Mouse (Mus musculus): ENCODE results near the gene Acsl6. TPM values are rescaled to one million over a fixed set of nuclear protein-coding genes. Genes with fewer than 3 reads are reported as not detected.

The Acsl6 gene
- total RNA-seq, 1 experiment from 2014 or later: 3.3 TPM

DNA sequence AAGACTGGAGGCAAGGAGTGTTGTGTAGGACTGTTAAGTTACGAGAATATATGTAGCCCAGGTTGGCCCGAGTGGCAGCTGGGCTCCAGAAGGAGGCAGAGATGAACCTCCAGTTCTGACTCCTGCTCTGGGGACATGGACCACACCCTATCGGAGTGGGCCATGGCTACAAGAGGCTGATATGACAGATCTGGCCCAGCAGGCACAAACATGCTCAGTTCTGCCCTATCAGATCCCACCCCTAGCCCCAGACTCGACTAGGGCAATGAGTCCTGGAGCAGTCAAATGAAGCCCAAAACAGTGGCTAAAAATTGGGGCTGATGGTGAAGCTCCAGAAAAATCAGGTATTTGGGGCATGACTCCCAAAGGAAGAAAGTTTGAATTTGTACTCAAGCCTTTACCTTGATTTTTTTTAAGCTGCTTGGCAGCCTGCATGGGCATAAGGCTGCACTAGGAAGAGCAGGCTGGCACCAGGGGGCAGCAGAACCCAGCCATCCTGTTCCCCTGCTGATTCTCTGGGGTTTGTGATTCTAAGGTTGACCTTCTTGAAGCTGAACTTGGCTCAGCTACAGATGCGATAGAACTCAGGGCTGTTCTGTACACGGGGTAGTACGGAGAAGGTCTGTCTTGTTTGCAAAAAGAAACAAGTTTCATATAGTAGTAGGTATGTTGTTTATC, 3.7 kb downstream of the Acsl6 start:
- DNase-seq: peak; percentile 85

GRCm38 (mm10) chr11:54310588-54310987, 7.0 kb downstream of the Acsl6 start:
- no peak for DNase-seq

DNA sequence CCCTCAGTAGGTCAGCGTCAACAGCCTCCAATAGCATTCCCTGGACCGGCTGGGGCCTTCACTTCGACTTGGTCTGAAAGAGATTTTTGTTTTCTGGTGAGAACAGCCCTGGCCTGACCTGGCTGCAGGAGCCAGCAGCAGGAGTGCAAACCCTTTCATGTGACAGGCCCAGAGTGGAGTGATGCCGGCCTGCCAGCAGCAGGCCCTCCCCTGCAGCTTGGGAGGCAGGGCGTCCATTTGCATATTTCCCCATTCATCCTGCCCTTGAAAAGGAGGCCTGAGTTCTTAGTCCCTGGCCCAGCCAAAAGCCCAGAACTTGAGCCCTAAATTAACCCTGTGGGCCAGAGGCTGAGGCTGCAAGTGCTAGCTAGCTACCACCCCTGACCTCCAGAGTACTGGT, 8.4 kb downstream of the Acsl6 start:
- DNase-seq: peak; percentile 77

DNA sequence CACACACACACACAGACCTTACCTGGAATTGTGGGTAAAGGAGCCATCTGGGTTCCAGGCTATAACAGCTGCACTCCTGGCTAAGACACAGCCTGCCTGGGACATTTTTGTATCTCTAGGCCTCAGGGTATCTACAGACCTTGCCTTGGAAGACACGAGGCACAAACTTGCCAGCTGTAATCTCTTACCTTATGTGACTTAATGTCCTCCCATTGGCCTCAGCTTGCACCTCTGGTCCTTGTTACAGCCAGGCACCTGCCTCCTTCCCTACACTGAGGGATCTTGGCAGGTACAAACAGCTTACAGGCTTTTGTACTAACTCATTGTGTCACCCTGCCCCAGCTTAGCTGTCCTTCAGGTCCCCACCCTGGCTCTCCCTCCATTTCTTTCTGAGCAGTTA, 9.0 kb downstream of the Acsl6 start:
- DNase-seq: no peak

GRCm38 (mm10) chr11:54313391-54314360, 10.1 kb downstream of the Acsl6 start:
- DNase-seq: no peak

DNA sequence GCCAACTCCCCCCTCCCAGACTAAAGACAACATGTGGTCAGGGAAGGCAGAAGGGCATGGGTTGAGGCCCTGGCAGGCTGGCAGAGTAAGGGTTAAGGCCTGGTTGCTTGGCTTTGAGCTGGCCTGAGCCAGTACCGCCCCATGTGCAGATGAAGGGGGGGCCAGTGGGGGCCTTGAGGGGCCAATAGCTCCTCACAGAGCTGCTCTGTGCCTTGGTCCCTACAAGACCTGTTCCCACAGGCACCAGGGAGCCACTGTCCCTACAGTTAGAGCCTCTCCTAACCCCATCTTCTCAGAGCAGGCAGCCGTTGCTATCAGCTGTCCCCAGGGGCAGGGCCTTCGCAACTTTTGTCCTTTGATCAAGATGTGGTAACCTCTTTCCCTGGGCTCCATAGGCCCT, 11.1 kb downstream of the Acsl6 start:
- peak; percentile 58 for DNase-seq

DNA sequence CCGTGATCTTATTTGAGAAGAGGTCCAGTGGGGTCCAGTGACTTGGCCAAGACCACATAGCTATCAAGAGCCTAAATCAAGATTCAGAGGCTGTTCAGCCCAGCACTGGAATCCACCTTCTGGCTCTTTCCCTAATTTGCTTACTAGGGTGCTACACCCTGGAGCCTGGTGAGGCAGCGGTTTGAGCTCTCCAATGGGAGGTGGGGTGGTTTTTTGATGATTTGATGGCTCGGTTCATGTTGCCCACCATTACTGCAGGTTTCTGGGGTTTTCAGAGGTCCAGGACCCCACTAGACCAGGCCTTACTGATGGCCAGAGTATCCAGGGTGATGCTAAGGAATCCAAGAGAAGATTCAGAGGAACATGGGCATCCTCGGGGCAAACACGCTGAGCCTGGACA, 11.7 kb downstream of the Acsl6 start:
- DNase-seq: no peak

GRCm38 (mm10) chr11:54317361-54317760, 13.8 kb downstream of the Acsl6 start:
- no peak for DNase-seq

GRCm38 (mm10) chr11:54317795-54318194, 14.2 kb downstream of the Acsl6 start:
- DNase-seq: no peak

GRCm38 (mm10) chr11:54321802-54322532, 18.4 kb downstream of the Acsl6 start:
- DNase-seq: no peak

- DNase-seq: no peak
These were observed 28.0 kb downstream of the Acsl6 start for GRCm38 (mm10) chr11:54331463-54332183.

- no peak for DNase-seq
These were observed 32.6 kb downstream of the Acsl6 start for GRCm38 (mm10) chr11:54336165-54336707.

DNA sequence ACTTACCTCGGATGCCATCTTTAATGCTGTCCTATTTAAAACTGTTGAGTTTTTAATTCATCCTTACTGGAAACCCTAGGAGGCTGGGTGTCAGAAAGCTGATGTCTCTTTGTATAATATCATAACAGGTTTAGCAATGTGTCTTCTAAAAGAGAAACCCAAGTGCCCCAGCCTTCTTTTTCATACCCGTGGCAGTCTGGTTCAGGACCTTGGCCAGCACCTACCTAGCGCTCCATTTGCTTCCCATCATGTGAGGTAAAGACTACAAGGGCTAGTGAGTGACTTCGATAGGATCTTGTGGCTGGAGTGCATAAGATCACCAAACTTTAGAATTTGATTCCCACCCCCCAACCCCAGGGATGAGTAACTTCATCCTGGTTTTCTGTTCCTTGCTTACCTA, 40.1 kb downstream of the Acsl6 start:
- DNase-seq: peak; percentile 69

DNA sequence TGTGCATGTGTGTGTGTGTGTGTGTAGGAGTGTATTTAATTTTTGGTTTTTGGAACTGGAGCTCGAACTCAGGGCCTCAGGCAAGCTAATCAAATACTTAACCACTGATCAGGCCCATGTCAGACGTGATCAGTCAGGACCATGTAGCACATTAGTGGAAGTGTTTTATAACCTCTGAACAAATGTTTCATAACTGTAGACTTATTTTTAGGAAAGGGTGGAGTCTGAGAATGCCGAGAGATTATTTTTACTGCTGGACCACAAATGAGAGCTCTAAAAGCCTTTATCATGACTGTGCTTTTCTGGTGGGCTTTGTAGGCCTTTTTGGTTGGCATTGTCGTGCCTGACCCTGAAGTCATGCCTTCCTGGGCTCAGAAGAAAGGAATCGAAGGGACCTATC, 48.1 kb downstream of the Acsl6 start:
- DNase-seq: no peak

DNA sequence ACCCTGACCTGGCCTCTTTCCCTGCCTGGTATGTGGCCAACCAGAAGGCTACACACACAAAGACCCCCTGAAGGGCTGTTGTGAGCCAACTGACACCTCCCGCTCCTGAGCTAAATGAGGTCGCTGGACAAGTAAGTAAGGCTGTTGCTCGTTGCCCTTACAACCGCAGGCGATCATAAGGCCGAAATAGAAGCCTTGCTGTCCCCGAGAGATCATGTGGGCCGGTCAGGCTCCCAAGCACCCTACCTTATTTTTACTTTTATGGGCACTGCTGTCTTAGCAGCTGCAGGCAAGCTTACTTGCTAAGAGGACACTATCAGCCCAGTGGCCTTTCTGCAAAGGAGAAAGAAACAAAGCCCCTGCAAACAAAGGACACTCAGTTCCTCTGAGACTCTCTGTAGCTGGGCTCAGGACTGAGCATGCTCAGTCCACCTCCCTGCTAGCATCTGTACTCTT, 49.6 kb downstream of the Acsl6 start:
- DNase-seq: no peak

DNA sequence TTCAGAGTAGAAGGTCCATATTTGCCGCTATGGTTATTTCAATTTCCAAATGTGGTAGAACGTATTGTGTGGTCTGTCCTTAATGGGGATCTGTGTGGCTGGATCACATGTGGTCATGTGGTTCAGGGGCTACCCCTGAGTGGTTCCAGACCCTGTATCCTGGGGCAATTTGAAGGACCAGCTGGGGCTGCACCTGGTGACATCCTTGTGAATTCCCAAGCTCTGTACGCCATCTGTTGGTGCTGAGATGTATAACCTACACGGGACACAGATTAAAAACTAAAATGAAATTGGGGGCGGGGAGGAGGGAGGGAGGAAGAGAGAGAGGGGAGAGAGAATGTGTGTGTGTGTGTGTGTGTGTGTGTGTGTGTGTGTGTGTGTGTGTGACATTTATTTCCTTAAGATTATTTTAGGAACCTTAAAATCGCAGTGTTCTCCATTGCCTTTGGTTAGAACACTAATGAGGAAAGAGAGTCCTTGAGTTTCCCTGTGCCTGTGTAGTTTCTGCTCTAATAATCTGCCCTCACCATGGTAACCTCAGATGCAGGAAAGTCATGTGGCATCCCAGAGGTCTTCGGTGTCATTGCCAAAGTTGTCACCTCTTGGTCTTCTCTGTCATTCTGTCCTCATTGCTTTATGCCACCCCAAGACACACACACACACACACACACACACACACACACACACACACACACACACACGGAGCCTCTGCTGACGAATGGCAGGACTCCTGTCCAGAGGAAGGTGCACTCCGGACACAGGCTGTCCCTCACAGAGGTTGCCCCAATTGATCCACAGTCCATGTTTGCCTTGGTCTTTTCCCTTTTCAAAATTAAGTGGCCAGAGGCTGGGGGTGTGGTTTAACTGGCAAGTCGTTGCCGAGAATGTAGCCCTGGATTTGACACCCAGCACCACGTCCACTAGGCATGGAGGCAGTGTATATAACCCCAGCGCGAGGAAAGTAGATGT, 51.3 kb downstream of the Acsl6 start:
- peak; percentile 56 for DNase-seq

DNA sequence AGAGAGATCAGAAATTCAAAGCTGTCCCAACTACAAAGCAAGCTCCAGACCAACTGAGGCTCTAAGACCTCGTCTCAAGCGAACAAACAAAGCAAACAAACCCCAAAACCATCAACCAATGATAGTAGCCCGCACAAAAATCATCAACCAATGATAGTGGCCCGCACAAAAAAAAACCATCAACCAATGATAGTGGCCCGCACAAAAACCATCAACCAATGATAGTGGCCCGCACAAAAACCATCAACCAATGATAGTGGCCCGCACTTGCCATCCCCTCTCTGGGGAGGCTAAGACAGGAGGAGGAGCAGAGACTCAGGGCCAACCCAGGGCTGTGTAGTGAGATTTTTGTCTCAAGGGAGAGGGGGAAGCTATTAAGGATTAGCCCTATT, 52.0 kb downstream of the Acsl6 start:
- DNase-seq: no peak

DNA sequence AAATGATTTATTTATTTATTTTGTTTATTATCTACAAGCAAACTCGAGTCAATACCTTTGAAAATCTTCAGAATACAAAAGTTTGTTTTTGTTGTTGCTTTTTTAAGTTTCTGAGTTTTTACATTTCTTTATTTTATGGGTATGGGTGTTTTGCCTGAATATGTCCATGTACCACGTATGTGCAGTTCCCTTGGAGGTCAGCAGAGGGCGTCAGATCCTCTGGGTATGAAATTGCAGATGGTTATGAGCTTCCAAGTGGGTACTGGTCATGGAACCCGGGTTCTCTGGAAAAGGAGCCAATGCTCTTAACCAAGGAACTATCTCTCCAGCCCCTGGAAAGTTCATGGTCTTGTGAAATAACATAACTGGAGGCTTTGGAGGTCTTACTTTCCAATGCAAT, 53.1 kb downstream of the Acsl6 start:
- DNase-seq: peak; percentile 22

- DNase-seq: no peak
These were observed 69.0 kb downstream of the Acsl6 start for GRCm38 (mm10) chr11:54372553-54372952.

GRCm38 (mm10) chr11:54390386-54390785, 86.8 kb downstream of the Acsl6 start:
- DNase-seq: no peak
